Mouse (Mus musculus) midbrain, embryonic 10.5 days (tissue): ENCODE results near the gene Iqgap2. TPM values are rescaled to one million over a fixed set of nuclear protein-coding genes. Genes with fewer than 3 reads are reported as not detected.

Experiments
- DNase-seq: peaks from one replicate; pipeline ENCODE4 v3.0.0-alpha.2; 2017; ENCODE audit warnings: low spot score
- H3K27ac ChIP-seq: fragments of 300-500 bp; sonication (generic); replicated peaks from 2 replicates; pipeline ENCODE4 v1.5.1; 2016; ENCODE audit warnings: mild to moderate bottlenecking
- H3K27me3 ChIP-seq: fragments of 300-500 bp; sonication (generic); 2 replicates; pipeline ENCODE4 v1.6.1; 2016; ENCODE audit warnings: low read depth, mild to moderate bottlenecking; ENCODE audit not compliant: poor library complexity, severe bottlenecking
- H3K36me3 ChIP-seq: fragments of 300-500 bp; sonication (generic); 2 replicates; pipeline ENCODE4 v1.6.1; 2016; ENCODE audit warnings: mild to moderate bottlenecking, moderate library complexity
- H3K4me1 ChIP-seq: fragments of 300-500 bp; sonication (generic); 2 replicates; pipeline ENCODE4 v1.6.1; 2016
- H3K4me3 ChIP-seq: fragments of 300-500 bp; sonication (generic); 2 replicates; pipeline ENCODE4 v1.5.1; 2016; ENCODE audit warnings: mild to moderate bottlenecking, moderate library complexity
- H3K9me3 ChIP-seq: fragments of 300-500 bp; sonication (generic); replicated peaks from 2 replicates; pipeline ENCODE4 v1.6.1; 2016; ENCODE audit warnings: mild to moderate bottlenecking
- WGBS: fragments of 180-500 bp; shearing (Covaris S2); methylation state at CpG from one replicate; pipeline ENCODE4 v1.1.7; 2016; 5-methylcytosine and 5-hydroxymethylcytosine counted together
- polyA plus RNA-seq: library from polyadenylated mRNA; unstranded; fragments of >200 nt; fragmentation: Nextera tagmentation; extraction: Ambion mirVana; gene quantifications from 2 replicates; pipeline ENCODE4 v1.2.1, GENCODE M21; 2016

Gene Iqgap2
- polyA plus RNA-seq, 1 experiment from 2014 or later = 13.9 TPM

GRCm38 (mm10) chr13:95712570-95713268 is 179.0 kb downstream of the Iqgap2 start:
- H3K27me3 ChIP-seq = no peaks in the 10 kb centered on the region
- no peak for DNase-seq
- no peak overlapping the region for H3K4me3 ChIP-seq
- H3K9me3 ChIP-seq = no peaks in the 10 kb centered on the region
- no peaks in the 10 kb centered on the region for H3K4me1 ChIP-seq
- WGBS = 95% methylated on average over 9 of the region's 9 CpGs
- H3K36me3 ChIP-seq = peaks cover 37% of the 10 kb centered on the region
- no peak overlapping the region for H3K27ac ChIP-seq

GRCm38 (mm10) chr13:95712054-95712453 is 179.7 kb downstream of the Iqgap2 start:
- DNase-seq = no peak
- no peaks in the 10 kb centered on the region for H3K4me1 ChIP-seq
- no peaks in the 10 kb centered on the region for H3K9me3 ChIP-seq
- no peaks in the 10 kb centered on the region for H3K27me3 ChIP-seq
- H3K36me3 ChIP-seq = peaks cover 41% of the 10 kb centered on the region
- no peak overlapping the region for H3K4me3 ChIP-seq
- H3K27ac ChIP-seq = no peak overlapping the region

DNA sequence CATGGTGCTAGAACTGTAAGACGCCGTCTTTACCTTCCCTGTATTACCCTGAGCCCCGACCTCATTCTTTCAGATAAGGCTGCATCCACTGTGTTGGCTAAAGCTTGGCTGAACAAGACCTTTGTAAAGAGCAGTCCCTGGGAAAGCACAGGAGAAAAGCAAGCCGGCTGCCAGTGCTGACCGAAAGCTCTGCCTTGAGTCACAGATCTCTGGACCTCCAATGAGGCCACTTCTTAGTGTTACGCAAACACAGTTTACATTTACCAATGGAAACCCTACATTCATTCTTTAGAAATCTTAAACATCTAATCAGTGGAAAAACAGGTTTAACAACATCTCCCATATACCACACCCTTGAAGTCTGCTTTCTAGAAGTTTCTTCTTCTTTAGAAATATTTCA is 186.1 kb downstream of the Iqgap2 start:
- peaks cover 26% of the 10 kb centered on the region for H3K36me3 ChIP-seq
- H3K27me3 ChIP-seq = no peaks in the 10 kb centered on the region
- no peaks in the 10 kb centered on the region for H3K9me3 ChIP-seq
- WGBS = 94% methylated on average over 6 of the region's 6 CpGs
- no peak for DNase-seq
- H3K27ac ChIP-seq = no peak overlapping the region
- no peaks in the 10 kb centered on the region for H3K4me1 ChIP-seq
- no peak overlapping the region for H3K4me3 ChIP-seq

GRCm38 (mm10) chr13:95703376-95703775 is 188.3 kb downstream of the Iqgap2 start:
- Histone ChIP-seq H3K36me3 (peaks cover 27% of the 10 kb centered on the region), H3K27me3 (no peaks in the 10 kb centered on the region), H3K4me1 (no peaks in the 10 kb centered on the region), H3K27ac (no peak overlapping the region), H3K9me3 (no peaks in the 10 kb centered on the region), H3K4me3 (no peak overlapping the region)
- WGBS = 90% methylated on average over 5 of the region's 5 CpGs
- no peak for DNase-seq

GRCm38 (mm10) chr13:95697874-95698273 is 193.8 kb downstream of the Iqgap2 start:
- 69% methylated on average over 6 of the region's 6 CpGs for WGBS
- Histone ChIP-seq H3K9me3 (no peaks in the 10 kb centered on the region), H3K36me3 (peaks cover 7% of the 10 kb centered on the region; the same call in 1 of the 2 replicates), H3K27ac (no peak overlapping the region), H3K4me1 (no peaks in the 10 kb centered on the region), H3K4me3 (no peak overlapping the region), H3K27me3 (no peaks in the 10 kb centered on the region)
- no peak for DNase-seq

DNA sequence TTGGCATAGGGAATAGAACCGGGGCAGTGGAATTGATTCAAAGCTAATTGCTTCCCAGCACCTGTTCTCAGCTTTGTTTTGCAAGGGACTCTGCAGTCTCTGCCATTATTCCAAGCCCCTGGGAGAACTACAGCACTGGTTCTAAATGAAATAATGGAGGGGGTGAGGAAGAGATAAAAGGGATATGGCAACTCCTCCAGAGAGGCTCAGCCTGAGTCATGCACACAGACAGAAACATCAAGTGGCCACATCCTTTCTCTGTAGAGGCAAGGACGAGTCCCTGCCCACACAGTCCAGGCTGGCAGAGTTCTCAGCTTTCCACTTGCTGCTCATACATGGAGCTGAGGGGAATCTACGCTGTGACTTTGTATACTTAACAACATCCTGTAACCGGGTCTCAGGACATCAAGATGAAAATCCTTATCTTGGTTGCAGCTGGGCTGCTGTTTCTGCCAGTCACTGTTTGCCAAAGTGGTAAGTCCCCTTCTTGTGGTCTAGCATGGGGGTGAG is 195.0 kb downstream of the Iqgap2 start, which contains the start of gene F2rl2:
TSS of gene F2rl2 (plus strand) at position 200 of the 510 bp plus-strand sequence.
- no peak within 1 kb of the TSS for H3K4me3 ChIP-seq
- DNase-seq = no peak
- H3K9me3 ChIP-seq = no peaks in the 10 kb centered on the region
- H3K27me3 ChIP-seq = no peaks in the 10 kb centered on the region
- no peaks in the 10 kb centered on the region for H3K4me1 ChIP-seq
- WGBS = 69% methylated on average over 4 of the region's 4 CpGs
- no peak within 1 kb of the TSS for H3K27ac ChIP-seq
- peaks cover 7% of the 10 kb centered on the region; the same call in 1 of the 2 replicates for H3K36me3 ChIP-seq

DNA sequence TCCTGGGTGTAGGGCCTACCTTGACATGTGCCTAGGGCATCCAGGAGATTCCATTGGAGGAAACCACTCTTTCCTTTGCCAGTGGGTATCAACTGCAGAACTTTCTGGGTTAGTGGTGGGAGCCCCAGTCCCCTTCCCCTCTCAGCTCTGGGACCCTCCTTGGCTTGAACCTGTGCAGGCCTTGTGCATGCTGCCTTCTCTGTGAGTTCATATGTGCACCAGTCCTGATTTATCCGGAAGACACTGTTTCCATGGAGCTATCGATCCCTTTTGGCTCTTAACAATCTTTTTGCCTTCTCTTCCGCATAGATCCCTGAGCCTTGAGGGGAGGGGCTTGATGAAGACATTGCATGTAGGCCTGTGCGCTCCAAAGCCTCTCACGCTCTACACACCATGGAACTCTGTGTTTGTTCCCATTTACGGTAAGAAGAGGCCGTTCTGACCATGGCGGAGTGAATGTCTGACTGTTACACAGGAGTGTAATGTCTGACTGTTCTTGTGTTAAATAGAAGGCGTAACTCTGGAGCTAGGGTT is 195.5 kb downstream of the Iqgap2 start:
- 92% methylated on average over 9 of the region's 9 CpGs for WGBS
- no peak overlapping the region for H3K4me3 ChIP-seq
- no peaks in the 10 kb centered on the region for H3K4me1 ChIP-seq
- H3K9me3 ChIP-seq = no peaks in the 10 kb centered on the region
- peaks cover 7% of the 10 kb centered on the region; the same call in 1 of the 2 replicates for H3K36me3 ChIP-seq
- no peak for DNase-seq
- no peak overlapping the region for H3K27ac ChIP-seq
- H3K27me3 ChIP-seq = no peaks in the 10 kb centered on the region

DNA sequence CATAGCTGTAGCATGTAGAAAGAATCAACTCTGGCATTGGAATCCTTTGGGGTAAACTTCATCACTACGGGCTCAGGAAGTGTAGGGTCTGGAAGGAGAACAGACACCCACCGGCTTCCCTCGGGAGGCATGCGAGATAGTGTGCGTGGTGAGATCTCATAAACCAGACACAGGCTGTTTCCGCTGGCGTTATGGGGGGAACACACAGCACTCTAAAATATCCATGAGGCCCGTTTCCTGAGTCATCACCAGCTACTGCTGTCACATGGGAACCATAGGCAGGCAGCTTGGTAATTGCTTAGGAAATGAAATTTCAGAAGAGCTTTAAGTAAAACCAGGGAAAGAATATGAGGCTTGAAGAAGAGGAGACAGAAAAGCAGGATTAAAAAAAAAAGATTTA is 199.5 kb downstream of the Iqgap2 start:
- DNase-seq = no peak
- H3K4me3 ChIP-seq = no peak overlapping the region
- H3K9me3 ChIP-seq = no peaks in the 10 kb centered on the region
- no peak overlapping the region for H3K27ac ChIP-seq
- H3K27me3 ChIP-seq = no peaks in the 10 kb centered on the region
- 92% methylated on average over 8 of the region's 8 CpGs for WGBS
- H3K36me3 ChIP-seq = peaks cover 8% of the 10 kb centered on the region
- H3K4me1 ChIP-seq = no peaks in the 10 kb centered on the region

- Histone ChIP-seq H3K27ac (no peak overlapping the region), H3K27me3 (no peaks in the 10 kb centered on the region), H3K4me1 (no peaks in the 10 kb centered on the region), H3K36me3 (peaks cover 32% of the 10 kb centered on the region), H3K9me3 (no peaks in the 10 kb centered on the region), H3K4me3 (no peak overlapping the region)
- WGBS = 84% methylated on average over 1 of the region's 1 CpGs
- DNase-seq = no peak
Measured at GRCm38 (mm10) chr13:95688576-95688975, 203.1 kb downstream of the Iqgap2 start.

- no peak overlapping the region for H3K4me3 ChIP-seq
- H3K36me3 ChIP-seq = peaks cover 58% of the 10 kb centered on the region
- 88% methylated on average over 5 of the region's 5 CpGs for WGBS
- no peaks in the 10 kb centered on the region for H3K4me1 ChIP-seq
- H3K9me3 ChIP-seq = no peaks in the 10 kb centered on the region
- DNase-seq = no peak
- H3K27ac ChIP-seq = no peak overlapping the region
- no peaks in the 10 kb centered on the region for H3K27me3 ChIP-seq
Measured at GRCm38 (mm10) chr13:95685736-95686135, 206.0 kb downstream of the Iqgap2 start.

DNA sequence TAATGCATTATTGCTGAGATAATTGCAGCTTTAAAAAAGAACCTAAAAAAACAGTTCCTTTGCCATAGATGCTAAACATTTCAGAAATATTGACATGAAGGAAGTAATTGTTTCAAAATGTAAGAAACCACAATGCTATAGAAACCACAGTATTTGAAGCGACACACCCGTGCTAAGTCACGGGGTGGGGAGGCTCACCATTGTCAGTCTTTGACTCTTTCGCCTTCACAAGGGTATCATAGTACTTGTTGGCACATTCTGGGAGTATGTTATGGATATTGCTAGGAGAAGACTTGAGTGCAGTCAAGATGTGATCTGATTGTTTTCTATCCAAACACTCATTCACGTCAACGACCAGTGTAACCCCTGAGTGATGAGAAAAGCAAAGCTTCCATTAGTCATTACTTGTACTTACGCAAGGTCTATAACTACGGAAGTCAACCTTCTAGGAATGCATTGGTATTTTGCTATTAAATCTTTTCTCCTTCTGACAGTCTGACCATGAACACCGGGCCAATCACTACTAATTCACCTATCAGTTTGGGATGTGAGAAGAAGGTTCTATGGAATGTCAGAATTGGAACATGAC is 207.0 kb downstream of the Iqgap2 start:
- Histone ChIP-seq H3K4me1 (no peaks in the 10 kb centered on the region), H3K27ac (no peak overlapping the region), H3K9me3 (no peaks in the 10 kb centered on the region), H3K36me3 (peaks cover 61% of the 10 kb centered on the region), H3K27me3 (no peaks in the 10 kb centered on the region), H3K4me3 (no peak overlapping the region)
- WGBS = 92% methylated on average over 9 of the region's 9 CpGs
- no peak for DNase-seq

DNA sequence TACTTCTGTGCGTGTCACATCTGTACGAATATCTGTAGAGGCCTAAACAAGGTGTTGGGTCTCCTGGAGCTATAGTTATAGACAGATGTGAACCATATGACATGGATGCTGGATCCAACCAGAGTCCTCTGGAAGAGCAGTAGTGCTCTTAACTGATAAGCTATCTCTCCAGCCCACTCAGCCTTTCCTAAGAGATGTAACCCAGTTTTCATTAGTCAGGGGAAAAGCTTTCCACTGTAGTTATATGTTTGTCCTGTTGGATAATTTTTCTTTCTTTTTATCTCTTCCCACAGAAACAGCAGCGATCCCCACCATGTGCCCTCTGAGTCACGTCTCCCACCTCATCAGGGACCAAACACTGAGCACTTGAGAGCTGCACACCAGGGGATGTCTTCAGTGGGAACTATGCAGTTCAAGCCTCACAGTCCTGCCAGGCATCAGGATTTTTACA is 212.2 kb downstream of the Iqgap2 start:
- Histone ChIP-seq H3K27me3 (no peaks in the 10 kb centered on the region), H3K4me3 (no peak overlapping the region), H3K27ac (no peak overlapping the region), H3K36me3 (peaks cover 41% of the 10 kb centered on the region), H3K4me1 (no peaks in the 10 kb centered on the region), H3K9me3 (no peaks in the 10 kb centered on the region)
- no peak for DNase-seq
- 86% methylated on average over 4 of the region's 4 CpGs for WGBS

- WGBS = 90% methylated on average over 5 of the region's 5 CpGs
- Histone ChIP-seq H3K27ac (no peak overlapping the region), H3K4me1 (no peaks in the 10 kb centered on the region), H3K27me3 (no peaks in the 10 kb centered on the region), H3K36me3 (peaks cover 40% of the 10 kb centered on the region), H3K4me3 (no peak overlapping the region), H3K9me3 (no peaks in the 10 kb centered on the region)
- DNase-seq = no peak
Measured at GRCm38 (mm10) chr13:95679078-95679477, 212.6 kb downstream of the Iqgap2 start.
